Mouse (Mus musculus) forebrain, embryonic 16.5 days (tissue): Measurements from ENCODE around the gene Kif3a. TPM values are rescaled to one million over a fixed set of nuclear protein-coding genes. Genes with fewer than 3 reads are reported as not detected.

ENCODE experiments used
- ATAC-seq: fragments of 200-750 bp; cut with Nextera tagmentation; 2 replicates; pipeline ENCODE4 v1.8.0; 2017; ENCODE audit warnings: mild to moderate bottlenecking, moderate library complexity
- H3K27ac ChIP-seq: fragments of 300-500 bp; sonication (generic); 2 replicates; pipeline ENCODE4 v1.5.1; 2014; ENCODE audit warnings: low read length, control low read depth
- H3K27me3 ChIP-seq: fragments of 300-500 bp; sonication (generic); replicated peaks from 2 replicates; pipeline ENCODE4 v1.6.1; 2014; ENCODE audit warnings: low read length; ENCODE audit not compliant: control insufficient read depth, insufficient read depth
- H3K36me3 ChIP-seq: fragments of 300-500 bp; sonication (generic); 2 replicates; pipeline ENCODE4 v1.6.1; 2014; ENCODE audit not compliant: control insufficient read depth, insufficient read depth
- H3K4me1 ChIP-seq: fragments of 300-500 bp; sonication (generic); replicated peaks from 2 replicates; pipeline ENCODE4 v1.6.1; 2014; ENCODE audit warnings: low read length; ENCODE audit not compliant: control insufficient read depth, insufficient read depth
- H3K4me2 ChIP-seq: fragments of 300-500 bp; sonication (generic); 2 replicates; pipeline ENCODE4 v1.6.1; 2014; ENCODE audit warnings: mild to moderate bottlenecking, low read length, control low read depth
- H3K4me3 ChIP-seq: fragments of 300-500 bp; sonication (generic); replicated peaks from 2 replicates; pipeline ENCODE4 v1.5.1; 2014; ENCODE audit warnings: mild to moderate bottlenecking, low read length, control low read depth
- H3K9ac ChIP-seq: fragments of 300-500 bp; sonication (generic); replicated peaks from 2 replicates; pipeline ENCODE4 v1.6.1; 2014; ENCODE audit warnings: low read depth, low read length, control low read depth
- H3K9me3 ChIP-seq: fragments of 300-500 bp; sonication (generic); 2 replicates; pipeline ENCODE4 v1.6.1; 2016; ENCODE audit warnings: low read length; ENCODE audit not compliant: control insufficient read depth
- WGBS: fragments of 180-500 bp; shearing (Covaris S2); extraction: QIAGEN DNeasy Blood & Tissue Kit; methylation state at CpG from one replicate; pipeline ENCODE4 v1.1.7; 2014; 5-methylcytosine and 5-hydroxymethylcytosine counted together
- polyA plus RNA-seq: library from polyadenylated mRNA; unstranded; fragments of >200 nt; fragmentation: Nextera tagmentation; extraction: Ambion mirVana; gene quantifications from 2 replicates; pipeline ENCODE4 v1.2.1, GENCODE M21; 2015

Kif3a gene
- 268 and 295 TPM in 2 replicates for polyA plus RNA-seq

GRCm38 (mm10) chr11:53567224-53568014 is at the start of gene Kif3a:
Gene Kif3a, plus strand, starts transcription at chr11:53567379.
- no peaks in the 10 kb centered on the region for H3K27me3 ChIP-seq
- WGBS: under 1% methylated on average over 69 of the region's 69 CpGs
- no peaks in the 10 kb centered on the region for H3K9me3 ChIP-seq
- H3K4me1 ChIP-seq: peaks cover 21% of the 10 kb centered on the region
- peak; percentile 97 for ATAC-seq
- H3K4me2 ChIP-seq: peak within 1 kb of the TSS; percentile 57
- H3K9ac ChIP-seq: peak within 1 kb of the TSS; percentile 95
- H3K36me3 ChIP-seq: peaks cover 4% of the 10 kb centered on the region
- peak within 1 kb of the TSS; percentile 95 for H3K4me3 ChIP-seq
- H3K27ac ChIP-seq: peak within 1 kb of the TSS; percentile 76

DNA sequence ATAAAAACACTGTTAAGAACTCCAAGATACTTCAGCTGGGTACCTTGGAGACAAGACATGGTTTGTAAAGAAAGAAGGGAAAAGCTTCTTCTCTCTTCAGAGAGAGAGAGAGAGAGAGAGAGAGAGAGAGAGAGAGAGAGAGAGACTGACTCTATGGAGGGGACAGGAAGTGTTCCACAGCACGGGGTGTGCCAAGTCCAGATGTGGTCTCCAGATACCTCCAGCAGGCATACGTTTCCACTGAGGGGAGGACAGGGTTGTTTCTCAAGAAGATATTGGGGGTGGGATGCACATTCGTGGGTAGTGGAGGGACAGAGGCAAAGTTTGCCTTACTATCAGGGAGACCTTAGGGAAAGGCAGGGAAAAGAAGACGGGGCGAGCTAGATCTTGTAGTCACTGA is 48.4 kb upstream of the Kif3a start:
- Histone ChIP-seq H3K27me3 (no peaks in the 10 kb centered on the region), H3K4me2 (no peak overlapping the region), H3K4me1 (peaks cover 28% of the 10 kb centered on the region), H3K4me3 (no peak overlapping the region), H3K9ac (no peak overlapping the region), H3K36me3 (no peaks in the 10 kb centered on the region), H3K9me3 (no peaks in the 10 kb centered on the region), H3K27ac (no peak overlapping the region)
- ATAC-seq: no peak
- 64% methylated on average over 5 of the region's 5 CpGs for WGBS

GRCm38 (mm10) chr11:53519207-53520121 is 47.7 kb upstream of the Kif3a start, which contains the start of gene Sept8:
Gene Sept8, plus strand, starts transcription at chr11:53519257.
- Histone ChIP-seq H3K36me3 (no peaks in the 10 kb centered on the region), H3K4me1 (peaks cover 28% of the 10 kb centered on the region), H3K9ac (peak within 1 kb of the TSS; percentile 80), H3K27me3 (no peaks in the 10 kb centered on the region), H3K4me2 (peak within 1 kb of the TSS; percentile 67), H3K4me3 (peak within 1 kb of the TSS; percentile 78), H3K27ac (peak within 1 kb of the TSS; percentile 52; the same call in 1 of the 2 replicates), H3K9me3 (no peaks in the 10 kb centered on the region)
- peak; percentile 93 for ATAC-seq
- 5% methylated on average over 75 of the region's 79 CpGs for WGBS

DNA sequence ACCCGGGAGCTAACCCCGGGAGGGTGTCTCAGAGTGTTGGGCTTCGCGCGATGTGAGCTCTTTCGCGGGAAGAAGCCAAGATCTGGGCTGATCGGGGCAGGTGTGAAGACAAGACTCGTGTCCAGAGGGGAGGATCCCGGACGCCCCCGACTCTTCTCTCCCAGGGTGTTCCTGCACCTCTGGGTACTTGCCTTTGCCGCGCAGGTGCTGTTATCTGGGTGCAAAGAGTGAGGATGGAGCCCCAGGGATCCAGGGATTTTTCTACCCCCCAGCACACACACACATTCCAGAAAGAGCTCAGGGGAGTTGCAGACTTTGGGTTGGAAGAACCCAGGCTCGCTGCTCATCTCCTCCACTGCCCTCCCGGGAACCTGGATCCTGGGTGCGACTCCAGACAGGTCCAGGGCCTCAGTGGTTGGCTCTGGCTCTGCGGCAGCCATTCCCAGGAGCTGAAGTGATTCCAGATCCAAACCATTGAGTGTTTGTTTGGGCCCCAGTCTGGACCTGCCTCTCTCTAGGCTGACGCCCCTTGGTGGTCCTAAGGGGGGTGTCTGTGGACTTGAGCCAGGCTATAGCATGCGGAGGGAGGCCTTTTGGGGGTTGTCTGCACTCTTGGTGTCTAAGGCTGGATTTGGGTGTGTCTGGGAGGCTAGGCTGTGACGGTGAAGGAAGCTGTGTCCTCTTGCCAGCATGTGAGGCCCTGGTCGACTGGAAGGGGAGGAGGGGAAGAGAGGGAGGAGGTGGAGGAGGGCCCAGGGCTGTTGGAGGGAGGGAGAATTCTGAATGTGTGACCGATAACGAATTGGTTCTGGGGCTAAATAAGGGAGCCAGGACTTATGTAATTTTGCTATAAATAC is 46.8 kb upstream of the Kif3a start:
- WGBS: under 1% methylated on average over 24 of the region's 24 CpGs
- peak overlapping the region; percentile 80 for H3K9ac ChIP-seq
- peak overlapping the region; percentile 52 for H3K27ac ChIP-seq
- H3K27me3 ChIP-seq: no peaks in the 10 kb centered on the region
- no peaks in the 10 kb centered on the region for H3K36me3 ChIP-seq
- H3K4me3 ChIP-seq: peak overlapping the region; percentile 78
- H3K4me2 ChIP-seq: peak overlapping the region; percentile 67
- H3K4me1 ChIP-seq: peaks cover 28% of the 10 kb centered on the region
- peak; percentile 27 for ATAC-seq
- no peaks in the 10 kb centered on the region for H3K9me3 ChIP-seq

- peak overlapping the region; percentile 67 for H3K4me2 ChIP-seq
- no peak overlapping the region for H3K27ac ChIP-seq
- no peaks in the 10 kb centered on the region for H3K36me3 ChIP-seq
- no peaks in the 10 kb centered on the region for H3K27me3 ChIP-seq
- no peaks in the 10 kb centered on the region for H3K9me3 ChIP-seq
- H3K4me1 ChIP-seq: peaks cover 28% of the 10 kb centered on the region
- ATAC-seq: no peak
- H3K9ac ChIP-seq: 0 out of 2 replicates have a peak overlapping the region, but pooled peaks have one; percentile 80
- 48% methylated on average over 16 of the region's 16 CpGs for WGBS
- peak overlapping the region; percentile 78 for H3K4me3 ChIP-seq
These were observed 45.9 kb upstream of the Kif3a start for GRCm38 (mm10) chr11:53521120-53521820.

GRCm38 (mm10) chr11:53521821-53522131 is 45.4 kb upstream of the Kif3a start:
- H3K4me2 ChIP-seq: peak overlapping the region; percentile 67; the same call in 1 of the 2 replicates
- H3K4me3 ChIP-seq: no peak overlapping the region
- no peak for ATAC-seq
- H3K9ac ChIP-seq: no peak overlapping the region
- 94% methylated on average over 7 of the region's 7 CpGs for WGBS
- no peaks in the 10 kb centered on the region for H3K9me3 ChIP-seq
- no peaks in the 10 kb centered on the region for H3K36me3 ChIP-seq
- H3K4me1 ChIP-seq: peaks cover 28% of the 10 kb centered on the region
- no peak overlapping the region for H3K27ac ChIP-seq
- H3K27me3 ChIP-seq: no peaks in the 10 kb centered on the region

DNA sequence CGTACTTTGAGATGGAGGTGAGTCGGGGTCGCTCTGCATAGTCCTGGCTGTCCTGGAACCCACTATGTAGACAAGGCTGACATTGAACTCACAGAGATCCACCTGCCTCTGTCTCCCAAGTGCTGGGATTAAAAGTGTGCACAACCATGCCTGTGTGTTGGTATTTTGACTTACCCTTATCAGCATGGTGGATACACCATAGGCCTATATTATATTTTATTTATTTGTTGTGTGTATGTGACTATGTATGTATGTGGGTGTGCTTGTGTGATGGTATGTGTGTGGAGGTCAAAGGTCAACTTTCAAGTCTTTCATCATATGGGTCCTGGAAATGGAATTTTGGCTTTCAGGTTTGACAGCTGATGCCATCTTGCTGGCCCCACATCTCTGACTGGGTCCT is 44.8 kb upstream of the Kif3a start:
- no peak overlapping the region for H3K4me3 ChIP-seq
- no peak overlapping the region for H3K4me2 ChIP-seq
- 94% methylated on average over 3 of the region's 3 CpGs for WGBS
- no peaks in the 10 kb centered on the region for H3K9me3 ChIP-seq
- H3K9ac ChIP-seq: no peak overlapping the region
- H3K27me3 ChIP-seq: no peaks in the 10 kb centered on the region
- ATAC-seq: no peak
- H3K27ac ChIP-seq: no peak overlapping the region
- no peaks in the 10 kb centered on the region for H3K36me3 ChIP-seq
- peaks cover 28% of the 10 kb centered on the region for H3K4me1 ChIP-seq

- Histone ChIP-seq H3K27me3 (no peaks in the 10 kb centered on the region), H3K4me2 (no peak overlapping the region), H3K4me3 (no peak overlapping the region), H3K9ac (no peak overlapping the region), H3K4me1 (peaks cover 31% of the 10 kb centered on the region), H3K9me3 (no peaks in the 10 kb centered on the region), H3K27ac (no peak overlapping the region), H3K36me3 (no peaks in the 10 kb centered on the region)
- ATAC-seq: no peak
- 57% methylated on average over 9 of the region's 9 CpGs for WGBS
These were observed 44.2 kb upstream of the Kif3a start for GRCm38 (mm10) chr11:53522930-53523329.
